Mouse (Mus musculus) lung, adult 2 months (tissue): Measurements from ENCODE around the gene Ddah2.

ENCODE experiments used
- CTCF ChIP-seq: fragments of 200-500 bp; IDR thresholded peaks from 2 replicates; pipeline ENCODE4 v1.5.1; 2011; ENCODE audit warnings: mild to moderate bottlenecking, low read length, control low read depth; ENCODE audit not compliant: insufficient read depth
- POLR2A ChIP-seq: fragments of 200-500 bp; IDR thresholded peaks from 2 replicates; pipeline ENCODE4 v1.6.1; 2011; ENCODE audit warnings: low read depth, mild to moderate bottlenecking, control low read depth, low read length, borderline replicate concordance; ENCODE audit errors: extremely low read depth

DNA sequence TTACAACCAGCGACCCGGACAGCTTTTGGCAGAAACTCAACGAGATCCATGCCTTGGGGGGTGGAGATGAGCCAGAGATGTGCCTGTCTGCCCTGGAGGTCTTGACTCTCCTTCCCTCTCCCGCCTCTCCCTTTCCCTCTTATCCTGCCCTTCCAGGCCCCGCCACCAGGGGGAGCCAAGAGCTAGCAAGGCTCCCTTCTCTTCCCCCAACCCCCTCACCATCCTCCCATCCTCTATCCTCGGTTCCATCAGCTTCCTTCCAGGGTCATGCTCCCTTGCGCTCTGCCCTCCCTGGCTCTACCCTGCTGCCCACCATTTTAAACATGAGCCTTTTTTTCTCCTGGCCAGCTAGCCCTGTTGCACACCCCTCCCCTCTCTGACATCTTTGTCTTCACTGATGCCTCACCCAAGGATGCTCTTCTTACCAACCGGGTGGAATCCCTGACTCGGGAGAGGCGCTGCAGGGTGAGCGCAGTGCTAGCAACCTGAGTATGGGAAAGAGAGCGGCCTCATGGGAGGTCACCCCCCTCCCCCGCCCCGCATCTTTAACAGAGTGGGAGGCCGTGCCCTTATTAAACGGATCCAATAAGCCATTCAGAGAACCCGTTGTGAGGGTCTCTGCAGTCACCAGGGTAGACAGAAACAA lies 37.5 kb upstream of the Ddah2 start:
- TF ChIP-seq CTCF (peak; percentile 95), POLR2A (no peak)
